Mouse (Mus musculus) heart, adult 2 months (tissue): ENCODE results near the gene Ppp2r3a. TPM values are rescaled to one million over a fixed set of nuclear protein-coding genes. Genes with fewer than 3 reads are reported as not detected.

Experiments used
- DNase-seq, 2 experiments: peaks; one replicate each; pipeline ENCODE4 v3.0.0; 2021
- H3K27ac ChIP-seq: fragments of 200-600 bp; 2 replicates; pipeline ENCODE4 v1.8.1; 2022
- H3K27me3 ChIP-seq: fragments of 200-500 bp; 2 replicates; pipeline ENCODE4 v1.6.1; 2012; ENCODE audit warnings: mild to moderate bottlenecking, low read length, inconsistent platforms, mixed read lengths; ENCODE audit not compliant: control insufficient read depth, insufficient read depth
- H3K36me3 ChIP-seq: fragments of 200-500 bp; 2 replicates; pipeline ENCODE4 v1.6.1; 2012; ENCODE audit warnings: low read length, inconsistent platforms; ENCODE audit not compliant: control insufficient read depth, insufficient read depth
- H3K4me1 ChIP-seq: fragments of 200-500 bp; 2 replicates; pipeline ENCODE4 v1.6.1; 2011; ENCODE audit warnings: low read length; ENCODE audit not compliant: control insufficient read depth, insufficient read depth
- H3K4me3 ChIP-seq: fragments of 200-600 bp; 2 replicates; pipeline ENCODE4 v1.8.1; 2022
- H3K79me2 ChIP-seq: fragments of 200-500 bp; replicated peaks from 2 replicates; pipeline ENCODE4 v1.6.1; 2012; ENCODE audit warnings: mild to moderate bottlenecking, inconsistent platforms, low read length, moderate library complexity, mixed read lengths; ENCODE audit not compliant: control insufficient read depth, insufficient read depth
- H3K9ac ChIP-seq: fragments of 200-500 bp; 2 replicates; pipeline ENCODE4 v1.6.1; 2012; ENCODE audit warnings: low read depth, mild to moderate bottlenecking, control low read depth, inconsistent platforms, low read length, mixed read lengths
- CTCF ChIP-seq: fragments of 200-600 bp; IDR thresholded peaks from 2 replicates; pipeline ENCODE4 v1.8.1; 2022; ENCODE audit warnings: antibody characterized with exemption, mild to moderate bottlenecking, moderate library complexity
- EP300 ChIP-seq: fragments of 200-500 bp; IDR thresholded peaks from 2 replicates; pipeline ENCODE4 v1.6.1; 2011; ENCODE audit warnings: low read depth, low read length, control low read depth; ENCODE audit not compliant: insufficient read depth
- POLR2A ChIP-seq: fragments of 200-500 bp; IDR thresholded peaks from 2 replicates; pipeline ENCODE4 v1.6.1; 2011; ENCODE audit warnings: mild to moderate bottlenecking, low read depth, low read length, control low read depth; ENCODE audit not compliant: insufficient read depth
- WGBS: fragments of 180-500 bp; shearing (Covaris S2); methylation state at CpG from one replicate; pipeline ENCODE4 v1.1.7; 2018; 5-methylcytosine and 5-hydroxymethylcytosine counted together
- intact Hi-C: fragments of 180-260 bp; cut with DNase I; formaldehyde crosslinking; loops from one replicate; pipeline ENCODE4 v1.15.1; 2025
- polyA plus RNA-seq: library from polyadenylated mRNA; depleted of rRNA; stranded (reverse); fragments of >200 nt; gene quantifications from 2 replicates; pipeline ENCODE4 v1.2.3, GENCODE M21; 2012
- total RNA-seq, 2 experiments: library from RNA; stranded (reverse); gene quantifications; 2 replicates each; pipeline ENCODE4 v1.2.3; 2021

Gene Ppp2r3a
- total and polyA plus RNA-seq, 3 experiments, result 51.7 to 215 (median 179) TPM

GRCm38 (mm10) chr9:101096461-101096860 is 155.1 kb downstream of the Ppp2r3a start:
- H3K4me1 ChIP-seq, result peaks cover 12% of the 10 kb centered on the region
- peaks cover 23% of the 10 kb centered on the region for H3K36me3 ChIP-seq
- H3K4me3 ChIP-seq, result no peak overlapping the region
- DNase-seq, result no peak
- intact Hi-C loops, result no loop called here
- H3K27ac ChIP-seq, result no peak overlapping the region
- 91% methylated on average over 3 of the region's 3 CpGs for WGBS
- H3K79me2 ChIP-seq, result peaks cover 15% of the 10 kb centered on the region
- no peak for TF ChIP-seq POLR2A
- TF ChIP-seq EP300, result no peak
- no peak for TF ChIP-seq CTCF
- H3K27me3 ChIP-seq, result no peaks in the 10 kb centered on the region
- H3K9ac ChIP-seq, result no peak overlapping the region

- Histone ChIP-seq H3K27ac (no peak overlapping the region), H3K4me1 (peaks cover 12% of the 10 kb centered on the region), H3K36me3 (peaks cover 15% of the 10 kb centered on the region), H3K79me2 (peaks cover 13% of the 10 kb centered on the region), H3K9ac (no peak overlapping the region), H3K27me3 (no peaks in the 10 kb centered on the region), H3K4me3 (no peak overlapping the region)
- WGBS, result 82% methylated on average over 4 of the region's 4 CpGs
- intact Hi-C loops, result no loop called here
- DNase-seq, result no peak
- no peak for TF ChIP-seq CTCF
- TF ChIP-seq EP300, result no peak
- TF ChIP-seq POLR2A, result no peak
These were observed 156.2 kb downstream of the Ppp2r3a start for GRCm38 (mm10) chr9:101095425-101095824.

DNA sequence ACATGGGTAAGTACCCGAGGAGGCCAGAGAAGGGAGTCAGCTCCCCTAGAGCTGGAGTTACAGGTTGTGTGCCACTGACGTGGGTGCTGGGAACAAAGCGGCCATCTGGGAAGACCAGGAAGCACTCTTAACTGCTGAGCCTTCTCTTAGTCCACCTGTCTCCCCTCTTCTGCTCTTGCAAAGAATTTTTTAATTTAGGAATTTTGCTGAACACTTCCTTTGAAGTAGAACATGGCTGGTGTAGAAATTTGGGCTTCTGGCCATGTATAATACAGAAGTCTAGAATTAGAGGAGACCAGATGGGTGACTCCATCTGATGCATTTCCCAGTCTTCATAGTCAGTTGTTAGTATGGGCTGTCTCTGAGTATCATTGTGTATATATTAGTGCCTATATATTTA is 167.9 kb downstream of the Ppp2r3a start:
- no peak for TF ChIP-seq CTCF
- no peak overlapping the region for H3K9ac ChIP-seq
- H3K27ac ChIP-seq, result no peak overlapping the region
- 74% methylated on average over 3 of the region's 3 CpGs for WGBS
- no peaks in the 10 kb centered on the region for H3K27me3 ChIP-seq
- DNase-seq, result no peak
- peaks cover 26% of the 10 kb centered on the region for H3K36me3 ChIP-seq
- H3K79me2 ChIP-seq, result peaks cover 10% of the 10 kb centered on the region
- H3K4me1 ChIP-seq, result peaks cover 10% of the 10 kb centered on the region
- intact Hi-C loops, result no loop called here
- no peak overlapping the region for H3K4me3 ChIP-seq

DNA sequence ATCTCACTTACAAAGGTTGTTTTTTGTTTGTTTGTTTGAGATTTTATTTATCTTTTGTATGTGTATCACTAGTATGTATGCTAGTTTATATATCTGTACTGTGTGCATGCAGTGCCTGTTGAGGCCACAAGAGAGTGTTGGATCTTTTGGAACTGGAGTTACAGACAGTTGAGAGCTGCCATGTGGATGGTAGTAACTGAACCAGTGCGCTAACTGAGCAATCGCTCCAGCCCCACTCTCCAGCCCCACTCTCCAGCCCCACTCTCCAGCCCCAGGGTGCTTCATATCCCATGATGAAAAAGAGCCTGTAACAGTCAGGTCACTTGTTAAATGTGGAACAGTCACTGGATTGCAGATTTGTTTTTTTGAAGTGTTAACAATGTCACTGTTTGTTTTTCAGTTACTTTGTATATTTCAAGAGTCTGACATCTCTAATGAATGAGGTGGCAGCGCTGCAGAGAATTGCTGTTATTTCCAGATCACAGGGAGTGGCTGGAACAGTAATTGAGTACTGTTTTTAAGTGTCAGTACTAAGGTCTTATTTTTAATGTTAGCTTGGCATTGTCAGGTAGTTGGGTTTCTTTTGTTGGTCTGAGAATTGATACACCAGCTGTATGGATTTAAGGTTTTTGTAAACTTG is 171.4 kb downstream of the Ppp2r3a start:
- WGBS, result 34% methylated on average over 3 of the region's 3 CpGs
- no peak overlapping the region for H3K27ac ChIP-seq
- TF ChIP-seq CTCF (peak; percentile 30), POLR2A (no peak)
- H3K27me3 ChIP-seq, result no peaks in the 10 kb centered on the region
- peaks cover 16% of the 10 kb centered on the region for H3K4me1 ChIP-seq
- no peak overlapping the region for H3K4me3 ChIP-seq
- H3K79me2 ChIP-seq, result peaks cover 10% of the 10 kb centered on the region
- no peak for DNase-seq
- peaks cover 34% of the 10 kb centered on the region for H3K36me3 ChIP-seq
- H3K9ac ChIP-seq, result no peak overlapping the region
- intact Hi-C loops, result no loop called here

DNA sequence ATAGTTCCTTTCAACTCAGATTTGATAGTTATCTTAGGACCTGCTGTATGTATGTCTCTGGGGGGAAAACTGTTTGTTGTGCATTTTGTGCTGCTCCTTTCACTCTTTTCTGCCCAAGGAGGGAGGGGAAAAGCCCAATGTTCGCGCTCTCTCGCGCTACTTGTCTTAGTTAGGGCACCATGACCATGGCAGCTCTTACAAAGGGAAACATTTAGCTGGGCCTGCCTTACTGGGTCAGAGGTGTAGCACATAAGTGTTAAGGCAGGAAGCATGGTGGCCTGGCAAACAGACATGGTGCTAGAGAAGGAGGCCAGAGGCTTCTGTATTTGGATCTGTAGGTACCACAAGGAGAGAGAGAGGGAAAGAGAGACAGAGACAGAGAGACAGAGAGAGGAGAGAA is 173.0 kb downstream of the Ppp2r3a start:
- intact Hi-C loops, result loop anchor here (5.0 kb wide), 3 partner anchors 34 to 174 kb away; partner anchors contain the start of gene Ppp2r3a
- DNase-seq, result no peak
- peak overlapping the region; percentile 70 for H3K4me3 ChIP-seq
- peaks cover 16% of the 10 kb centered on the region for H3K4me1 ChIP-seq
- peaks cover 34% of the 10 kb centered on the region for H3K36me3 ChIP-seq
- peaks cover 10% of the 10 kb centered on the region for H3K79me2 ChIP-seq
- TF ChIP-seq EP300, result no peak
- no peak for TF ChIP-seq CTCF
- no peak for TF ChIP-seq POLR2A
- H3K27me3 ChIP-seq, result no peaks in the 10 kb centered on the region
- no peak overlapping the region for H3K27ac ChIP-seq
- 49% methylated on average over 4 of the region's 4 CpGs for WGBS
- H3K9ac ChIP-seq, result no peak overlapping the region

GRCm38 (mm10) chr9:101077486-101077885 is 174.1 kb downstream of the Ppp2r3a start:
- H3K27me3 ChIP-seq, result no peaks in the 10 kb centered on the region
- intact Hi-C loops, result loop anchor here (5.0 kb wide), 3 partner anchors 35 to 175 kb away; partner anchors contain the start of gene Ppp2r3a
- H3K79me2 ChIP-seq, result peaks cover 9% of the 10 kb centered on the region
- H3K36me3 ChIP-seq, result peaks cover 34% of the 10 kb centered on the region
- TF ChIP-seq EP300, result no peak
- no peak for TF ChIP-seq POLR2A
- no peak for TF ChIP-seq CTCF
- peak overlapping the region; percentile 70 for H3K4me3 ChIP-seq
- no peak for DNase-seq
- no peak overlapping the region for H3K27ac ChIP-seq
- peaks cover 16% of the 10 kb centered on the region for H3K4me1 ChIP-seq
- H3K9ac ChIP-seq, result no peak overlapping the region
